Mouse (Mus musculus) forelimb bud, embryonic 11.5 days (tissue): ENCODE results near the gene Metrnl.
A peak's percentile ranks its signal among the peaks of the same experiment; 100 is the strongest.

Experiments
- DNase-seq: peaks from one replicate; pipeline ENCODE4 v3.0.0-alpha.2; 2012; ENCODE audit warnings: low read depth, low spot score

The Metrnl gene

GRCm38 (mm10) chr11:121734184-121734583 lies 32.8 kb downstream of the Metrnl start:
- DNase-seq: no peak

GRCm38 (mm10) chr11:121734892-121735291 lies 33.5 kb downstream of the Metrnl start:
- DNase-seq: no peak

- DNase-seq: peak; percentile 10
These were observed 37.3 kb downstream of the Metrnl start for GRCm38 (mm10) chr11:121738616-121739015.

GRCm38 (mm10) chr11:121740906-121741305 lies 39.6 kb downstream of the Metrnl start:
- no peak for DNase-seq

- no peak for DNase-seq
These were observed 40.1 kb downstream of the Metrnl start for GRCm38 (mm10) chr11:121741433-121741832.

- no peak for DNase-seq
These were observed 41.8 kb downstream of the Metrnl start for GRCm38 (mm10) chr11:121743113-121743512.

- DNase-seq: no peak
These were observed 42.7 kb downstream of the Metrnl start for GRCm38 (mm10) chr11:121743915-121744628.

GRCm38 (mm10) chr11:121746941-121747494 lies 45.7 kb downstream of the Metrnl start:
- no peak for DNase-seq

GRCm38 (mm10) chr11:121748003-121748684 lies 46.8 kb downstream of the Metrnl start:
- no peak for DNase-seq
